Mouse (Mus musculus) T-cell, adult 66 days (primary cell): ENCODE data around the gene Sept1. TPM values are rescaled to one million over a fixed set of nuclear protein-coding genes. Genes with fewer than 3 reads are reported as not detected.

Experiments used
- total RNA-seq, 2 experiments: library from RNA; stranded (reverse); gene quantifications; 3 replicates in 1 of 2; 4 replicates in 1 of 2; pipeline ENCODE4 v1.2.4; 2023

Gene Sept1
- 100 to 1,000 TPM; 694 to 706 TPM for total RNA-seq

GRCm38 (mm10) chr7:127232622-127233367, at the start of gene Sept1, which contains the start of gene Zfp553:
Gene Sept1, minus strand, starts transcription at chr7:127233130.
Gene Zfp553, plus strand, starts transcription at chr7:127233061.

GRCm38 (mm10) chr7:127273925-127274789, 41.2 kb upstream of the Sept1 start, which contains the start of gene Sephs2:
Gene Sephs2, minus strand, starts transcription at chr7:127274055.

GRCm38 (mm10) chr7:127260309-127261111, 27.6 kb upstream of the Sept1 start, which contains the start of gene Dctpp1:
Gene Dctpp1, minus strand, starts transcription at chr7:127260709.

GRCm38 (mm10) chr7:127243870-127244657, 11.1 kb upstream of the Sept1 start, which contains the start of gene Zfp771:
Gene Zfp771, plus strand, starts transcription at chr7:127244274.

GRCm38 (mm10) chr7:127208553-127209438, 24.1 kb downstream of the Sept1 start, which contains the start of gene Mylpf:
Gene Mylpf, plus strand, starts transcription at chr7:127208890.

GRCm38 (mm10) chr7:127208295-127208552, 24.7 kb downstream of the Sept1 start, which contains the start of gene Tbc1d10b:
Gene Tbc1d10b, minus strand, starts transcription at chr7:127208468.

GRCm38 (mm10) chr7:127195544-127196295, 37.2 kb downstream of the Sept1 start, which contains the start of gene Cd2bp2:
Gene Cd2bp2, minus strand, starts transcription at chr7:127196050.

Other genes with a start within 250 kb of the Sept1 start
- 10 to 100 TPM; 30.2 to 36.9 TPM for gene Mvp, start 218.5 kb downstream of the Sept1 start, total RNA-seq
- 1 to 10 TPM; 3.6 to 4.6 TPM for gene Pagr1b, start 216.6 kb downstream of the Sept1 start, total RNA-seq
- 10 to 100 TPM; 24.7 to 40.0 TPM for gene Pagr1a, start 215.8 kb downstream of the Sept1 start, total RNA-seq
- 10 to 100 TPM; 20.9 to 36.5 TPM for gene Gm42742, start 212.0 kb downstream of the Sept1 start, total RNA-seq
- gene Prrt2, start 211.9 kb downstream of the Sept1 start, total RNA-seq = 1 to 10 TPM; 5.0 to 7.0 TPM
- 100 to 1,000 TPM; 237 to 238 TPM for gene Maz, start 206.1 kb downstream of the Sept1 start, total RNA-seq
- gene Kif22, start 190.7 kb downstream of the Sept1 start, total RNA-seq = 1 to 10 TPM; 3.6 to 4.8 TPM
- under 1 TPM in 1 of 2 experiments, not detected in 1; 0.82 TPM for gene Zg16, start 145.8 kb downstream of the Sept1 start, total RNA-seq
- gene AI467606, start 141.8 kb downstream of the Sept1 start, total RNA-seq = 10 to 100 TPM; 75.6 to 83.3 TPM
- 10 to 100 TPM; 39.1 to 46.5 TPM for gene Qprt, start 110.9 kb downstream of the Sept1 start, total RNA-seq
- gene Spn, start 95.3 kb downstream of the Sept1 start, total RNA-seq = 100 to 1,000 TPM; 266 to 304 TPM
- gene Cd2bp2, start 37.1 kb downstream of the Sept1 start, total RNA-seq = 10 to 100 TPM; 70.4 to 77.9 TPM
- 10 to 100 TPM; 58.5 to 73.0 TPM for gene Tbc1d10b, start 24.7 kb downstream of the Sept1 start, total RNA-seq
- 10 to 100 TPM; 16.3 to 22.4 TPM for gene Mylpf, start 24.2 kb downstream of the Sept1 start, total RNA-seq
- 10 to 100 TPM; 15.5 to 18.3 TPM for gene Zfp553, start 69 bp downstream of the Sept1 start, total RNA-seq
- 10 to 100 TPM in 1 of 2 experiments, 1 to 10 TPM in 1; 8.1 to 10.4 TPM for gene Zfp771, start 11.1 kb upstream of the Sept1 start, total RNA-seq
- gene Dctpp1, start 27.6 kb upstream of the Sept1 start, total RNA-seq = 10 to 100 TPM; 13.0 to 21.1 TPM
- 10 to 100 TPM; 31.2 to 35.2 TPM for gene Sephs2, start 40.9 kb upstream of the Sept1 start, total RNA-seq
- gene Itgal, start 63.1 kb upstream of the Sept1 start, total RNA-seq = 100 to 1,000 TPM; 259 to 272 TPM
- under 1 TPM; 0.47 to 0.50 TPM for gene Zfp768, start 112.5 kb upstream of the Sept1 start, total RNA-seq
- gene Zfp747, start 142.9 kb upstream of the Sept1 start, total RNA-seq = 10 to 100 TPM; 21.0 to 21.1 TPM
- gene 9130019O22Rik, start 154.0 kb upstream of the Sept1 start, total RNA-seq = 1 to 10 TPM; 4.8 to 5.4 TPM
- 10 to 100 TPM; 14.2 to 14.7 TPM for gene E430018J23Rik, start 160.5 kb upstream of the Sept1 start, total RNA-seq
- gene Zfp764, start 173.7 kb upstream of the Sept1 start, total RNA-seq = 10 to 100 TPM; 11.3 to 12.6 TPM
- gene Zfp688, start 188.9 kb upstream of the Sept1 start, total RNA-seq = 10 to 100 TPM; 14.8 to 15.7 TPM
- 1 to 10 TPM; 7.9 to 8.9 TPM for gene Zfp689, start 216.0 kb upstream of the Sept1 start, total RNA-seq
- gene Prr14, start 226.5 kb upstream of the Sept1 start, total RNA-seq = 100 to 1,000 TPM; 132 to 142 TPM
- 100 to 1,000 TPM; 186 to 198 TPM for gene Fbrs, start 246.1 kb upstream of the Sept1 start, total RNA-seq